Mouse (Mus musculus): ENCODE results near the gene Elp6. TPM values are rescaled to one million over a fixed set of nuclear protein-coding genes. Genes with fewer than 3 reads are reported as not detected.

Gene Elp6
- polyA plus RNA-seq, 1 experiment from 2014 or later = 3.3 TPM

- 60% methylated on average over 7 of the region's 7 CpGs for WGBS (ENCODE audit: insufficient replicate concordance)
Observed at GRCm38 (mm10) chr9:110345057-110345739, 40.2 kb downstream of the Elp6 start.

GRCm38 (mm10) chr9:110348899-110349298 is 43.9 kb downstream of the Elp6 start:
- peaks cover 33% of the 10 kb centered on the region for H3K4me1 ChIP-seq (ENCODE audit: insufficient read depth)
- WGBS (ENCODE audit: insufficient replicate concordance) = 58% methylated on average over 4 of the region's 4 CpGs
- H3K4me3 ChIP-seq (ENCODE audit: low read depth, low read length) = no peak overlapping the region
- TF ChIP-seq EP300 (IDR thresholded peaks at IDR 0.05; ENCODE audit: low read depth) (no peak), CTCF (IDR thresholded peaks at IDR 0.05; ENCODE audit: low read depth) (no peak)
- ATAC-seq (no peak), DNase-seq (no peak)
- H3K27me3 ChIP-seq (ENCODE audit: insufficient read depth, low read length) = no peaks in the 10 kb centered on the region
- H3K27ac ChIP-seq (ENCODE audit: low read depth) = peak overlapping the region; percentile 74; the same call in 1 of the 2 replicates
- peaks cover 10% of the 10 kb centered on the region; the same call in 1 of the 2 replicates for H3K36me3 ChIP-seq (replicated peaks; ENCODE audit: insufficient read depth, low read length)
- no peak overlapping the region for H3K4me2 ChIP-seq (ENCODE audit: low read depth, low read length)
- H3K9ac ChIP-seq (replicated peaks) = no peak overlapping the region
- H3K9me3 ChIP-seq (ENCODE audit: low read length) = no peaks in the 10 kb centered on the region

More at GRCm38 (mm10) chr9:110345057-110345739, 40.2 kb downstream of the Elp6 start:
- no peaks in the 10 kb centered on the region for H3K36me3 ChIP-seq (replicated peaks; ENCODE audit: insufficient read depth, low read length)
- TF ChIP-seq EP300 (IDR thresholded peaks at IDR 0.05; ENCODE audit: low read depth) = no peak
- TF ChIP-seq CTCF (IDR thresholded peaks at IDR 0.05; ENCODE audit: low read depth) = no peak
- peak overlapping the region; percentile 87 for H3K27ac ChIP-seq (ENCODE audit: low read depth)
- no peaks in the 10 kb centered on the region for H3K9me3 ChIP-seq (ENCODE audit: low read length)
- peak; percentile 67 for ATAC-seq
- DNase-seq = no peak
- H3K4me2 ChIP-seq (ENCODE audit: low read depth, low read length) = peak overlapping the region; percentile 63
- H3K4me3 ChIP-seq (ENCODE audit: low read depth, low read length) = peak overlapping the region; percentile 32; the same call in 1 of the 2 replicates
- H3K27me3 ChIP-seq (ENCODE audit: insufficient read depth, low read length) = no peaks in the 10 kb centered on the region
- peak overlapping the region; percentile 28 for H3K9ac ChIP-seq (replicated peaks)
- H3K4me1 ChIP-seq (ENCODE audit: insufficient read depth) = peaks cover 31% of the 10 kb centered on the region

- peak overlapping the region; percentile 34 for H3K4me2 ChIP-seq (ENCODE audit: low read depth, low read length)
- H3K4me3 ChIP-seq (ENCODE audit: low read depth, low read length) = no peak overlapping the region
- peak overlapping the region; percentile 74 for H3K27ac ChIP-seq (ENCODE audit: low read depth)
- WGBS (ENCODE audit: insufficient replicate concordance) = 72% methylated on average over 5 of the region's 5 CpGs
- H3K9ac ChIP-seq (replicated peaks) = no peak overlapping the region
- TF ChIP-seq CTCF (IDR thresholded peaks at IDR 0.05; ENCODE audit: low read depth) (no peak), EP300 (IDR thresholded peaks at IDR 0.05; ENCODE audit: low read depth) (no peak)
- ATAC-seq (no peak), DNase-seq (no peak)
- peaks cover 33% of the 10 kb centered on the region for H3K4me1 ChIP-seq (ENCODE audit: insufficient read depth)
- H3K36me3 ChIP-seq (replicated peaks; ENCODE audit: insufficient read depth, low read length) = peaks cover 13% of the 10 kb centered on the region
- no peaks in the 10 kb centered on the region for H3K27me3 ChIP-seq (ENCODE audit: insufficient read depth, low read length)
- H3K9me3 ChIP-seq (ENCODE audit: low read length) = no peaks in the 10 kb centered on the region
Observed at GRCm38 (mm10) chr9:110350188-110350587, 45.2 kb downstream of the Elp6 start.

- H3K9ac ChIP-seq (replicated peaks) = no peak overlapping the region
- peaks cover 37% of the 10 kb centered on the region for H3K4me1 ChIP-seq (ENCODE audit: insufficient read depth)
- peak overlapping the region; percentile 74 for H3K27ac ChIP-seq (ENCODE audit: low read depth)
- 50% methylated on average over 5 of the region's 5 CpGs for WGBS (ENCODE audit: insufficient replicate concordance)
- peaks cover 14% of the 10 kb centered on the region for H3K36me3 ChIP-seq (replicated peaks; ENCODE audit: insufficient read depth, low read length)
- no peaks in the 10 kb centered on the region for H3K27me3 ChIP-seq (ENCODE audit: insufficient read depth, low read length)
- H3K9me3 ChIP-seq (ENCODE audit: low read length) = no peaks in the 10 kb centered on the region
- DNase-seq (no peak), ATAC-seq (peak; percentile 78)
- no peak for TF ChIP-seq EP300 (IDR thresholded peaks at IDR 0.05; ENCODE audit: low read depth)
- no peak for TF ChIP-seq CTCF (IDR thresholded peaks at IDR 0.05; ENCODE audit: low read depth)
- H3K4me3 ChIP-seq (ENCODE audit: low read depth, low read length) = no peak overlapping the region
- peak overlapping the region; percentile 34 for H3K4me2 ChIP-seq (ENCODE audit: low read depth, low read length)
Observed at GRCm38 (mm10) chr9:110350612-110351011, 45.6 kb downstream of the Elp6 start.

GRCm38 (mm10) chr9:110351350-110351749 is 46.4 kb downstream of the Elp6 start:
- H3K36me3 ChIP-seq (replicated peaks; ENCODE audit: insufficient read depth, low read length) = peaks cover 14% of the 10 kb centered on the region
- 56% methylated on average over 2 of the region's 2 CpGs for WGBS (ENCODE audit: insufficient replicate concordance)
- no peak overlapping the region for H3K4me3 ChIP-seq (ENCODE audit: low read depth, low read length)
- no peaks in the 10 kb centered on the region for H3K9me3 ChIP-seq (ENCODE audit: low read length)
- ATAC-seq = peak; percentile 65; the same call in 1 of the 2 replicates
- peak overlapping the region; percentile 74 for H3K27ac ChIP-seq (ENCODE audit: low read depth)
- H3K4me2 ChIP-seq (ENCODE audit: low read depth, low read length) = 0 out of 2 replicates have a peak overlapping the region, but pooled peaks have one; percentile 2
- no peaks in the 10 kb centered on the region for H3K27me3 ChIP-seq (ENCODE audit: insufficient read depth, low read length)
- H3K9ac ChIP-seq (replicated peaks) = no peak overlapping the region; the same call in 1 of the 2 replicates
- H3K4me1 ChIP-seq (ENCODE audit: insufficient read depth) = peaks cover 36% of the 10 kb centered on the region
- no peak for DNase-seq
- TF ChIP-seq EP300 (IDR thresholded peaks at IDR 0.05; ENCODE audit: low read depth) = no peak
- no peak for TF ChIP-seq CTCF (IDR thresholded peaks at IDR 0.05; ENCODE audit: low read depth)

- Histone ChIP-seq H3K4me2 (ENCODE audit: low read depth, low read length) (peak overlapping the region; percentile 2; the same call in 1 of the 2 replicates), H3K4me3 (ENCODE audit: low read depth, low read length) (no peak overlapping the region), H3K27ac (ENCODE audit: low read depth) (peak overlapping the region; percentile 74), H3K4me1 (ENCODE audit: insufficient read depth) (peaks cover 34% of the 10 kb centered on the region), H3K36me3 (replicated peaks; ENCODE audit: insufficient read depth, low read length) (peaks cover 17% of the 10 kb centered on the region), H3K9me3 (ENCODE audit: low read length) (no peaks in the 10 kb centered on the region), H3K27me3 (ENCODE audit: insufficient read depth, low read length) (no peaks in the 10 kb centered on the region), H3K9ac (replicated peaks) (peak overlapping the region; percentile 30)
- ATAC-seq (no peak), DNase-seq (no peak)
- WGBS (ENCODE audit: insufficient replicate concordance) = 47% methylated on average over 8 of the region's 8 CpGs
- TF ChIP-seq EP300 (IDR thresholded peaks at IDR 0.05; ENCODE audit: low read depth) (no peak), CTCF (IDR thresholded peaks at IDR 0.05; ENCODE audit: low read depth) (no peak)
Observed at GRCm38 (mm10) chr9:110351932-110352632, 47.1 kb downstream of the Elp6 start.

All from liver, postnatal 0 days (tissue).